Mouse (Mus musculus) lung, embryonic 16.5 days (tissue): ENCODE data around the gene Ccdc15. TPM values are rescaled to one million over a fixed set of nuclear protein-coding genes. Genes with fewer than 3 reads are reported as not detected.

Source experiments
- ATAC-seq: fragments of 200-750 bp; cut with Nextera tagmentation; 2 replicates; pipeline ENCODE4 v1.8.0; 2017; ENCODE audit warnings: low read depth, mild to moderate bottlenecking, moderate library complexity
- H3K27ac ChIP-seq: fragments of 300-500 bp; sonication (generic); 2 replicates; pipeline ENCODE4 v1.5.1; 2014; ENCODE audit warnings: mild to moderate bottlenecking, control low read depth, low read length
- H3K27me3 ChIP-seq: fragments of 300-500 bp; sonication (generic); 2 replicates; pipeline ENCODE4 v1.6.1; 2014; ENCODE audit warnings: low read depth, low read length, mixed read lengths; ENCODE audit not compliant: control insufficient read depth, insufficient read depth
- H3K36me3 ChIP-seq: fragments of 300-500 bp; sonication (generic); 2 replicates; pipeline ENCODE4 v1.6.1; 2014; ENCODE audit warnings: low read length; ENCODE audit not compliant: control insufficient read depth, insufficient read depth
- H3K4me1 ChIP-seq: fragments of 300-500 bp; sonication (generic); replicated peaks from 2 replicates; pipeline ENCODE4 v1.6.1; 2014; ENCODE audit warnings: low read length, mixed read lengths; ENCODE audit not compliant: control insufficient read depth, insufficient read depth
- H3K4me2 ChIP-seq: fragments of 300-500 bp; sonication (generic); 2 replicates; pipeline ENCODE4 v1.6.1; 2014; ENCODE audit warnings: low read depth, low read length, control low read depth
- H3K4me3 ChIP-seq: fragments of 300-500 bp; sonication (generic); 2 replicates; pipeline ENCODE4 v1.5.1; 2014; ENCODE audit warnings: mild to moderate bottlenecking, low read length, control low read depth
- H3K9ac ChIP-seq: fragments of 300-500 bp; sonication (generic); 2 replicates; pipeline ENCODE4 v1.6.1; 2014; ENCODE audit warnings: low read length, control low read depth
- H3K9me3 ChIP-seq: fragments of 300-500 bp; sonication (generic); 2 replicates; pipeline ENCODE4 v1.6.1; 2016; ENCODE audit warnings: low read length; ENCODE audit not compliant: control insufficient read depth
- WGBS: fragments of 180-500 bp; shearing (Covaris S2); extraction: QIAGEN DNeasy Blood & Tissue Kit; methylation state at CpG from one replicate; pipeline ENCODE4 v1.1.7; 2014; 5-methylcytosine and 5-hydroxymethylcytosine counted together
- polyA plus RNA-seq: library from polyadenylated mRNA; unstranded; fragments of >200 nt; fragmentation: Nextera tagmentation; extraction: Ambion mirVana; gene quantifications from 2 replicates; pipeline ENCODE4 v1.2.1, GENCODE M21; 2015

The Ccdc15 gene
- polyA plus RNA-seq, 1 experiment from 2014 or later: 7.6 TPM

DNA sequence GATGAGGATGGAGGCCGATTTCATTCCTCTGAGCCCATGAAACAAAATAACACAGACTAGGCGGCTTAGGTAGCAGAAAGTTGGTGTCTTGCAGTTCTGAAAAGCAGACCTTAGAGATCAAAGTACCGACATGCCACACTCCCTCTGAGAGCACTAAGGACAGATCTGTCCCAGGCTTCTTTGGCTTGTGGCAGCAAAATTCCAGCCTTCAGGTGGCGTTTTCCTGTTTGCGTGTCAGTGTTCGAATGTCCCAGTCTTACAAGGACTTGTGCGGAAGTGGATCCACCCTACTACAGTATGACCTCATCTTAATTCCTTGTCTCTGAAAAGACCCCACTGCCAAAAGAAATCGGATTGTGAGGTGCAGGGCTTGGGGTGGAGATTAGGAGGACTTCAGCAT, 20.6 kb upstream of the Ccdc15 start:
- Histone ChIP-seq H3K4me1 (no peaks in the 10 kb centered on the region), H3K9ac (no peak overlapping the region), H3K36me3 (no peaks in the 10 kb centered on the region), H3K27me3 (no peaks in the 10 kb centered on the region), H3K4me3 (no peak overlapping the region), H3K27ac (peak overlapping the region; percentile 30; the same call in 1 of the 2 replicates), H3K4me2 (no peak overlapping the region), H3K9me3 (no peaks in the 10 kb centered on the region)
- ATAC-seq: peak; percentile 81
- WGBS: 42% methylated on average over 8 of the region's 8 CpGs

DNA sequence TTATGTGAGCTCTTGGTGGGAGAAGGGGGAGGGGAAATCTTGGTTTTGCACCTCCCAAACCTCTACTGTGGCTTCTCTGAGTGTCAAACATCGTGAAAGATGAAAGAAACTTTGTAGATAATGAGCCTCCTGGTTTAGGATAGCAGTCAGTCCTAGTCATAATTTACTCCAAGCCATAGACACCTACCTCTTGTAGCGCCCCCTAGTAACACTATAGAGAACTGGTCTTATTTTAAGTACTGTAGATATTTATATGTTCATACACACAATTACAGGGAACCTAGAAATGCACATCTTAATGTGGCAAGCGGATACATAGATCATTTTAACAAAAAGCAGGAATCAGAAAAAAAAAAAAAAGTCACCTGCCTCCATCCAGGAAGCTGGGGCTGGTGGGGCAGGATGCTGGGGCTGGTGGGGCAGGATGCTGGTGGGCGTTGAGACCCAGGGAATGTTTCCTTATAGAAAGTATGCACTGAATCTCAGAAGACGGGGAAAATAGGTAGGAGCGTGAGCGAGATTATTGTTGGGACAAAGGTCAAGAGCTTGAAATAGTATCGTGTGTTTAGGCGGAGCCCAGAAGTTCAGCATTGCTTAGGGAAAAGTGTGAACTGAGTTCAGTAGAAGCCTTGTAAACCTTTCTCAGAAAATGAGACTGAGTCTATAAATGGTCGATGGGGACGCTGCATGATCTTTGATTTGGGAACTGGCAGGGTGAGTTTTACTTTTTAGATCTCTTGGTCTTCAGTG, 20.0 kb upstream of the Ccdc15 start:
- H3K4me1 ChIP-seq: no peaks in the 10 kb centered on the region
- 41% methylated on average over 11 of the region's 11 CpGs for WGBS
- peak overlapping the region; percentile 30; the same call in 1 of the 2 replicates for H3K27ac ChIP-seq
- no peaks in the 10 kb centered on the region for H3K9me3 ChIP-seq
- H3K36me3 ChIP-seq: no peaks in the 10 kb centered on the region
- peak; percentile 44 for ATAC-seq
- H3K4me3 ChIP-seq: no peak overlapping the region
- no peak overlapping the region for H3K4me2 ChIP-seq
- no peak overlapping the region for H3K9ac ChIP-seq
- H3K27me3 ChIP-seq: no peaks in the 10 kb centered on the region

GRCm38 (mm10) chr9:37367301-37368080, 19.3 kb upstream of the Ccdc15 start, which contains the start of gene Hepacam:
Gene Hepacam (plus strand): TSS chr9:37367351.
- no peak within 1 kb of the TSS for H3K9ac ChIP-seq
- no peaks in the 10 kb centered on the region for H3K9me3 ChIP-seq
- H3K4me2 ChIP-seq: no peak within 1 kb of the TSS
- H3K36me3 ChIP-seq: no peaks in the 10 kb centered on the region
- H3K27me3 ChIP-seq: no peaks in the 10 kb centered on the region
- no peaks in the 10 kb centered on the region for H3K4me1 ChIP-seq
- no peak within 1 kb of the TSS for H3K4me3 ChIP-seq
- 77% methylated on average over 17 of the region's 17 CpGs for WGBS
- H3K27ac ChIP-seq: no peak within 1 kb of the TSS
- ATAC-seq: no peak

DNA sequence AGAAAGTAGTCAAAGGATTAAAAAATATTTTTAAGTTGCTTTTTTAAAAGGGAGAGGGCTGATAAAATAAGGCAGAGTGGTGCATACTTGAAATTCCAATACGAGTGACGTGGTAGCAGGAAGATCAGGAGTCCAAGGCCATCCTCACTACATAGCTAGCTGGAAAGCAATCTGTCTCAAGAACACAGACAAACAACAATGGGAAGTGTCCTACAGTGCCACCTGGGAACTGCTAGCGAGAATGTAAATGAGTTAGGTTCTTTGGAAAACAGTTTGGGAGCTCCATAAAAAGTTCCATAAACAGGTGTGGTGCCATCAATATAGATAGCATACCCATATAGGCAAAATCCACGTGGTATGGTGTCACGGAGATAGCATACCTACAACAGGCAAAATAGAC, 17.5 kb upstream of the Ccdc15 start:
- ATAC-seq: no peak
- no peaks in the 10 kb centered on the region for H3K36me3 ChIP-seq
- H3K9me3 ChIP-seq: no peaks in the 10 kb centered on the region
- H3K4me3 ChIP-seq: no peak overlapping the region
- no peak overlapping the region for H3K27ac ChIP-seq
- no peak overlapping the region for H3K4me2 ChIP-seq
- WGBS: 44% methylated on average over 5 of the region's 5 CpGs
- no peak overlapping the region for H3K9ac ChIP-seq
- H3K27me3 ChIP-seq: no peaks in the 10 kb centered on the region
- H3K4me1 ChIP-seq: no peaks in the 10 kb centered on the region

- H3K4me2 ChIP-seq: no peak overlapping the region
- no peak overlapping the region for H3K9ac ChIP-seq
- H3K4me3 ChIP-seq: no peak overlapping the region
- H3K4me1 ChIP-seq: peaks cover 1% of the 10 kb centered on the region; the same call in 1 of the 2 replicates
- ATAC-seq: no peak
- H3K9me3 ChIP-seq: no peaks in the 10 kb centered on the region
- 70% methylated on average over 3 of the region's 3 CpGs for WGBS
- no peaks in the 10 kb centered on the region for H3K36me3 ChIP-seq
- no peak overlapping the region for H3K27ac ChIP-seq
- H3K27me3 ChIP-seq: no peaks in the 10 kb centered on the region
Measured at GRCm38 (mm10) chr9:37364392-37364791, 16.2 kb upstream of the Ccdc15 start.

DNA sequence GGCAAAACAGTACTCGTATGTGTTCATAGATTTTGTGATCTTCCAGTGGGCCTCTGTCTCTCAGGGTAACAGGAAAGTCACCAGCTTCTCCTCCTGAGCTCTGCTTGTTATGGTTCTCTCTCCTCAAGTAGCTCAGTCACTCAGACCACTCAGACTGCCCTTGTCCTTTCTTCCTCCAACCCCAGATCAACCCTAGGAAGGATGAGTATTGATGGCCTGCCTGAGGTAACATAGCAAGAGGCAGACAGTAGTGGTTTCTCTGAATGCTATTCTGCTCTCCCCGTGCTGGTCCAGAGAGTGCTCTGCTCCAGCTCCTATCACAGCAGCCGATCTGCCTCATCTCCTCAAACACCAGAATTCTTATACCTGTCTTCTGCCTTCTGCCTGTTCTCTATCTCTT, 15.3 kb upstream of the Ccdc15 start:
- Histone ChIP-seq H3K9me3 (no peaks in the 10 kb centered on the region), H3K4me1 (peaks cover 9% of the 10 kb centered on the region; the same call in 1 of the 2 replicates), H3K27ac (no peak overlapping the region), H3K27me3 (no peaks in the 10 kb centered on the region), H3K36me3 (no peaks in the 10 kb centered on the region), H3K9ac (no peak overlapping the region), H3K4me2 (no peak overlapping the region), H3K4me3 (no peak overlapping the region)
- WGBS: 52% methylated on average over 3 of the region's 3 CpGs
- ATAC-seq: no peak

DNA sequence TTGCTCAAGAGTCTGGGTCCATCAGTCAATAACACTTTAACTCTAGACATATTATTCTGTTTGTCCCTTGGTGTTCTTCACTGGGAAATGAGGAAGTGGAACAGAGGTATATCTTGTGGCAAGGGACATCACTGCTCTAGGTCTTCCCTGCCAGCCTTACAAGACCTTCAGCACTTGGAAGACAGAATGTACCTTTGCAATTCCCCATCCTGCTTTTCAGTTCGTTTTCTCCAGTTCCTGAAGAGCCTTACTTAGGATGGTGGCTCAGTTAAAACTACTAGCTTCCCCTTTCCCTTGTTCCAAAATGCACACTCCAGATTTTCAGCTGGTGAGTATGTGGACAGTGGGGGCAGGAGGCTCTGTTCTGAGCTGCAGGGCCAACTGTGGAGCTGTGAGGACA, 14.6 kb upstream of the Ccdc15 start:
- no peak for ATAC-seq
- no peaks in the 10 kb centered on the region for H3K9me3 ChIP-seq
- 38% methylated on average over 1 of the region's 1 CpGs for WGBS
- no peak overlapping the region for H3K27ac ChIP-seq
- peaks cover 9% of the 10 kb centered on the region; the same call in 1 of the 2 replicates for H3K4me1 ChIP-seq
- H3K4me3 ChIP-seq: no peak overlapping the region
- no peaks in the 10 kb centered on the region for H3K27me3 ChIP-seq
- H3K9ac ChIP-seq: no peak overlapping the region
- H3K36me3 ChIP-seq: no peaks in the 10 kb centered on the region
- no peak overlapping the region for H3K4me2 ChIP-seq

GRCm38 (mm10) chr9:37362084-37362483, 13.9 kb upstream of the Ccdc15 start:
- Histone ChIP-seq H3K4me1 (peaks cover 9% of the 10 kb centered on the region; the same call in 1 of the 2 replicates), H3K4me2 (no peak overlapping the region), H3K4me3 (no peak overlapping the region), H3K36me3 (no peaks in the 10 kb centered on the region), H3K27me3 (no peaks in the 10 kb centered on the region), H3K9me3 (no peaks in the 10 kb centered on the region), H3K9ac (no peak overlapping the region), H3K27ac (no peak overlapping the region)
- no peak for ATAC-seq
